Mouse (Mus musculus) NIH3T3 (cell line): ENCODE measurements around the gene Dhx32.

Experiments used
- DNase-seq: peaks from one replicate; pipeline ENCODE4 v3.0.0-alpha.2; 2012; ENCODE audit warnings: low read depth

Dhx32 gene

GRCm38 (mm10) chr7:133768517-133768916 lies 14.0 kb downstream of the Dhx32 start:
- no peak for DNase-seq

DNA sequence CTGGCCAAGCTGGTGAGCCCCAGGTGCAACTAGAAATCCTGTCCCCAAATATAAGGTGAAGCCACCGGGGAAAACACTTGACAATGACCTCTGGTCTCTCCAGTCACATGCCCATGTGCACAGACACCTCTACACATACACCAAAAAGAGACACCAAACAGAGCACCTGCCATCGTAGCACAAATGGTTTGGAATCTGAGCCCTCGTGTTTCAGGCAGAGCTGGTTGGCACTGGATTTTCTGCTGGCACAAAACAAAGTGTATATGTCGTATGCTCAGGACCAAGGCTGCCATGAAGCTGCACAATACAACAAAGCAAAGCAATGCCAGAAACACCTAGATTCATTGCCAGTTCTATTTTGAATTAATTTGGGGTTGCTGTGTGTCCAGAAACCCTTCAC lies 14.5 kb downstream of the Dhx32 start:
- no peak for DNase-seq

DNA sequence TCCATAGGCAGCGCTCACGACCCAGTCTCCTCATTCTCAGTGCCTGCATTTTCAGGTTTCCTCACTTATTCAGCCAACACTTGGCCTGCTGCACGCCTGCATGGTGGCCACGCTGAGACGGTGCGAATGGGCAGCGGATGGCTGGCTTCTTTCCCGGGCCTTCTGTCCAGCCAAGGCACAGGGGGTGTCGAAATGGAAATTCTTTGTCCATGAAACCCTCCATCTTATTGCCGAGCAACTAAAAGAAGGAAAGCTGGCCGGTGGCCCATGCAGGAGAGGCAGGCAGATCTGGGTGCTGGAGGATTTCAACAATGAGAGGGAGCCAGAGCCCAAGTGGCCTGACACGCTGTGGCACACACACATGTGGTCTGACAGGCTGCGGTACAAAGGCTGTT lies 16.7 kb downstream of the Dhx32 start:
- DNase-seq, result peak; percentile 89

GRCm38 (mm10) chr7:133765240-133765848 lies 17.2 kb downstream of the Dhx32 start:
- DNase-seq, result no peak

DNA sequence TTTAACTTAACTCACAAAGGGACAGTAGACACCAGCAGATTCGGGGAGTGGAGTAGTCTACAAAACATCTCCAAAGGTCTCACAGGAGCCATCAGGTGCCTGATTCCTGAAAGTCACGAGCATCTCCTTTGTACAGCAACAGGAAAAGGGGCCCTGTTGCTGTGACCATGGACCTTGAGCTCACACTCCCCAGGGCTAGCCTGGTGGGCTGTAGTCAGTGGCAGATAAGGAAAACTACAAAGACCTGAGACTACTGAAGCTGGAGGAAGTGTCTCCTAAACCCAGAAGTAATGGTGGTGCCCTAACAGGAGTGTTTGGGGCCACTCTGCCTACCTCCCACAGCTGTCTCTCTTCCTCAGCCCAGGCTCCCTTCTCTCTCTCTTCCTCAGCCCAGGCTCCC lies 18.1 kb downstream of the Dhx32 start:
- no peak for DNase-seq

- no peak for DNase-seq
Observed at GRCm38 (mm10) chr7:133762696-133763095, 19.8 kb downstream of the Dhx32 start.

DNA sequence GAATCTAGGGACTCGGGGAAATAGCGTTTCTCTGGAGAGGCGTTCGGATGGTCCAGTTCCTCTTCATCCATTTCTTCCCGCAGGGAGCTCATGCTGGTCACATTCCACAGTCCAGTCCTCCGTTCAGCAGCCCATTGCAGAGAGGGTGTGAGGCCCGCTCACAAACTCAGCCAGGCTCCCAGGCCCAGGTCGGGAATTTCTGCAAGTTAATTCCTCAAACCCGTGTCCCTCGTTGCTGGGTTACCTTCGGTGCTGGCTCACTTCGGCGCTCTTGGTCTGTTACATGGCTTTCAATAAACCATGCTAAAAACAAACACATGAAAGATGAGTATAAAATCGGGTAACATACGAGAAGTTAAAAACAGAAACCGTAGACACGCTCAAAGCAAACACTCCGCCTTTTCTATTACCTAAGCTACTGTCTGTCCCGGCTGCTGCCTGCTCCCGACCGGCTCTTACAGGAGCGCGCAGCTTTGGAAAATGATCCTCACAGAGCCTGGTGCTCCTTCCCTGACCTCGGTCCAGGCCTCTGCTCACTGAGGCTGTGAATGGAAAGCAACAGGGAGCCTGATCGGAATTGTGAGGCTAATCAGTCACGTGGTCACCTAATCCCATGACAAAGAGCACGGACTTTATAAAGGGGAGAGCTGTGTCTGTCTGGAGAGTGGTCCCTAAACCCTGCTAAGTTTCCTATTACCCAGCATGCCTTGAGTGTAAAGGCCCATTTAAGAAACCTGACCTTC lies 22.7 kb downstream of the Dhx32 start:
- DNase-seq, result no peak

DNA sequence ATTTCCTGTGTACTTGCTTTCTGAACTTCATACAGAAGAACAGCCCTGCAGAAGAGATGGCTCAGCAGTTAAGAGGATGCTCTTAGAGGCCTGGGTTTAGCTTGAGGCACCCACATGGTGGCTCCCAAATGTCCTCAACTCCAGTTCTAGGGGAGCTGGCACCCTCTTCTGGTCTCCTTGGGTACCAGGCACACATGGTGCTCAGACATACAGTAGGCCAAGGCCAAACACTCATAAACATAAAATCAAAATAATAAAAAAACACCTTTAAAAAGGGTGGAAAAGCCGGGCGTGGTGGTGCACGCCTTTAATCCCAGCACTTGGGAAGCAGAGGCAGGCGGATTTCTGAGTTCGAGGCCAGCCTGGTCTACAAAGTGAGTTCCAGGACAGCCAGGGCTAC lies 23.8 kb downstream of the Dhx32 start:
- DNase-seq, result no peak

GRCm38 (mm10) chr7:133757961-133758455 lies 24.5 kb downstream of the Dhx32 start:
- no peak for DNase-seq

GRCm38 (mm10) chr7:133751163-133751562 lies 31.4 kb downstream of the Dhx32 start:
- DNase-seq, result no peak

- no peak for DNase-seq
Observed at GRCm38 (mm10) chr7:133750666-133751065, 31.9 kb downstream of the Dhx32 start.

GRCm38 (mm10) chr7:133748753-133749152 lies 33.8 kb downstream of the Dhx32 start:
- no peak for DNase-seq

DNA sequence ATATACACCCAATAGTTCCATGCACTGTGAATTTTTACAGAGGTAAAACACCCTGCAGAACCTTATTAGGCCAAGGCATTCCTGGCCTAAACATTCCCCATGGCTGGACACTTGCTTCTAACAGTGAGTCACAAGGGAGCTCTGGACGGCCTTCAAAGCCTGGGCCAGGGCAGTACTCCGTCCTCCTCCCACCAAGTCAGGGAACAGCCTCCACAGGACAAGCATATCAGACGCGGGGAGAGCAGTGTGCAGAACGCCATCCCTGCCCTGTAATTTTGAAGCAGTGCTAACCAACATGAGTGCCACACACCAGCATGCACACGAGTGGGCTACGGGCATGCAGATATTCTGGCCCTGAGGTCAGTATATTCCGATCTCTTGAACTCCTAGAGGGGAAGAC lies 35.2 kb downstream of the Dhx32 start:
- DNase-seq, result peak; percentile 18

- no peak for DNase-seq
Observed at GRCm38 (mm10) chr7:133744701-133745100, 37.8 kb downstream of the Dhx32 start.

DNA sequence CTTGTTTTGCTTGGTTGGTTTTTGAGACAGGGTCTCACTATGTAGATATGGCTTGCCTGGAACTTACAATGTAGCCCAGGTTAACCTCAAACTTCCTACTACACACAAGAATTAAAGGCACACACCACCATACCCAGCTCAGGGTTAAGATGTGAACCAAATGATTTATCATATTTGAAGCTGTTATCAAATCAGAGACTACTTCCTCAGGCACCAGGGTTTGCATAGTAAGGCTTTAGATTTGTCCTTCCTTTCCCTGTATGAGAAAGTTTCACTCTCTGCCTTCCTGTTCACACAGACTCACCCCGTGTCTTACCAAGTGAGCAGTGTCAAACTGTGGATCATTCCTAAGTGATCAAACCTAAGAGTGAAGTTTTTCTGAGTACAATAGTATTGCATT lies 38.3 kb downstream of the Dhx32 start:
- DNase-seq, result no peak

DNA sequence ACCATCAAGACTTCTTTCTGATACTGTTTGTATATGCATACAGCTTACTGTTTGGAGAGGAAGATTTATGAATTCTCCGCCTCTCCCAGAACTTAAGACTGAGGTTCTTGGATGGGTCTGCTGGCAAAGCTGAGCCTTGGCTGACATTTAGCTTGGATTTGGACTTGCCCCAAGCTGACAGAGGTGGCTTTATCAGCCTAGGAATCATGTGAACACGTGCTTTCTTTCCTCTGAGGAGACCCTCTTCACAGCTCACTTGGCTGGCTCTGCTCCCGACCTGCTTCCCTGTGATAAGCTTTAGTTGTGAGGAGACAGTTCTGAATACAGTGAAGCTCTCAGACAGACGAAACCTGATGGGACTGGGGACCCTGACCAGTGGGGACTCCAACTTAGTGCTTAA lies 38.9 kb downstream of the Dhx32 start:
- DNase-seq, result peak; percentile 38

DNA sequence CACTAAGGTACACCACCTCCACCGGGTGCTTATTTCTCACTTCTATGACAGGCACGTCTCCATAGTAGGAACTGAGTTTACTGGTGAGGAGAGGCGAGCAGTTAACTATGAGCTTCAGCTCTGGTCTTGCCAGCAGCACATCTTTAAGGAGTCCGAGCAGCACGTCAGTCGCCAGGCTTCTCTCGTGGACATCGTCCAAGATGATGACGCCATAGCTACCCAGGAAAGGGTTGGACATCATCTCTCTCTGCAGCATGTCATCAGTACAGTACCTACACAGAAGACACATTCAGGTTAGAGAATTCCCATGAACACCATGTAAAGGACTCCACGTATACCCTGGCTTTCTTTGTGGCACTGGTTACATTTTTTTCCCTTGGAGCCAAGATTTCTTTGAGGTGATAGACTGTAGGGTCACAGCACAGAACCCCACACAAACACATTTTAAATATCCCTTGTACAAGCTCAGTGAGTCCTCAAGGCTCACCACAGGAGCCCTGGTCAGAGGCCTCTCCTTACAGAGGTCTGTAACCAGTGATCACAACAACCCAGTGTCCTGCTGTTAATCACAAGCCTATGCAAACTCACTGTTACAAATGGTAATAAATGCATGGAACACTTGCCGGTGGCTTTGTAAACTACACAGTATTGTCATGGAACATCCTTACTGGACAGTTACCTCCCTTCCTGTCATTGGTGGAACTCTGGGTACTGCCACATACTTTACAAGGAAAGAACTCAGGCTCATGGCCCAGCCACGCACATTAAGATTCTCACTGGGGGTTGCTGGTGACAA lies 39.8 kb downstream of the Dhx32 start:
- DNase-seq, result no peak

DNA sequence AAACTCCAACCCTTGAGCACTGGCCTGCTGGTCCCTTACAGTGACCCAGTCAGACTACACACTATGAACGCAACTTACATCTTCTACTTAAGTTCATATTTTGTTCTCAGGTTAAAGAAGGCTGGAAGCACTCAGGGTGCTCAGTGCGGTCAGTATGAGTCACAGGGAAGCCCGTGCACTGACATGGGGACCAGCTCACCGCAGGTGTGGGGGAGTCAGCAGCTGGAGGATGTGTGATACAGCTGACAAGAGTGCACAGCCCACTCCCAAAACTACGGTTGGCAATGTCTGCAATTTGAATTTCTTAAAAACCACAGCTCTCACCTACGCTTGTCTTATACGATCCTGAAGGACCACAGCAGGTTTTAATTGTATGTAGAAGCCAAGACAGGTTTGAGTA lies 42.0 kb downstream of the Dhx32 start:
- no peak for DNase-seq

DNA sequence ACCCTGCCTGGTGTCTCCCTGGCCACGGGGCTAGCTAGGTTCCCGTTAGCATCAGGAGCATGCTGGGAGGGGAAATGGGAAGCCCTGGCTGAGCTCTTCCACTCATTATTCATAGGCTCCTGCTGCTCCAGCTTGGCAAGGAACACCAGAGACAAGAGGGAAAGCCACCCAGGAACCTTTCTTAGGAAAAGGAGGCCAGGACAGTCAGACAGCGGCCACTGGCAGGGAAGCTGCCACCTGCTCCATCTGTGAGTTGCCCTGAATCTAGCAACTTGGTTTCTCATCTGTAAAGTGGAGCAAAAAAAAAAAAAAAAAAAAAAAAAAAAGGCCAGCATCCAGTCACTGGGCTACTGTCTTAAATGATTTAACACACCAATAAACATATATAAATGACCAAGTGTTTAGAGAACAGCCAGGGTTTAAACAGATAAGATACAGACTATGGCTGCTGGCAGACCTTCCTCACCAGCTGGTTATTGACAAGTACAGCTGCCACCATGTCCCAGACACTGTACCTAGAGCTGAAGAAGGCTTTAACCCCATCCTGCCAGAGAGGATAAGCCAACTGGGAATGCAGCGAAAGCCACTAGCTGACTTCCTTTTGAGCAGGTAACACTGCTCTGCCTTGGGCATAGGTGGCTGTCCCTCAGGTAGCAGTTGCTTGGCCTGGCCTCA lies 50.4 kb downstream of the Dhx32 start:
- DNase-seq, result no peak

DNA sequence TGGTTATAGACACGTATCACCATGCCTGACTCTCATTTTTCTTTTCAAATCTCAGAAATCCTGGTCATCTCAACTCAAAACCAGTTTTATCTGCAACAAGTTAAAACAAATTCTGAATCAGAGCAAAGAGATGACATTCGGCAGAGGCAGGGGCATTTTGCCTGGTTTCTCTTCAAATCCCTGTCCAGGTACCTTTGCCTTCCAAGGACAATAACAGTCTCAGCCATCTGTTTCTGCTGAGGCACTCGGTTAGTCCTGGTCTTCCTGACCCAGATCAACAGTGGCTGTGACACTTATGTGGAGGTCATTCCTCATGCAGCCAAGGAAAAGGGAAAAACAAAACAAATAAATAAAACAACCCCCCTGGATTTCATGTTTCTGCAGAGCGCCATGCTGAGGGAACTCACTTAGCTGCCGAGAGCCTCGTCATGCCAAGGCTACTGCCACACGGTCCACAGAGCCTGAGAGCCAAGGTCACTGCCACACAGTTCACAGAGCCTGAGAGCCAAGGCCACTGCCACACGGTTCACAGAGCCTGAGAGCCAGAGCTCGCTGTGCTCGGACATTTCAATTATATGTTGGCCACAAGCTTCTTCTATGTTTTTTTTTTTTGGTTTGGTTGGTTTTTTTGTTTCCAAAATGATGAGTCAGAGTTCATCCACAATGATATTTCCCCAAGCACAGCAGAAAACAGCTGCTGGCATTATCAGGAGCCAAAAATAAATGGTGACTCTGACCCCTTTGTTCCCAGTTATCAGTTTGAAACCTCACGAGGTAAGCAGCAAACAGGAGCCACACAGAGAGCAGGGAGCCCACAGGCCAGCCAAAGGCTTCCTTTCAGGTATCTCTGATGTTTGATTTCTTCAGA lies 52.0 kb downstream of the Dhx32 start:
- peak; percentile 36 for DNase-seq

GRCm38 (mm10) chr7:133729351-133729750 lies 53.2 kb downstream of the Dhx32 start:
- DNase-seq, result no peak
